Mouse (Mus musculus) kidney, adult 8-10 months (tissue): Measurements from ENCODE around the gene Foxred2.

Source experiments
- DNase-seq, 2 experiments: peaks; one replicate each; pipeline ENCODE4 v3.0.0; 2022

The Foxred2 gene

DNA sequence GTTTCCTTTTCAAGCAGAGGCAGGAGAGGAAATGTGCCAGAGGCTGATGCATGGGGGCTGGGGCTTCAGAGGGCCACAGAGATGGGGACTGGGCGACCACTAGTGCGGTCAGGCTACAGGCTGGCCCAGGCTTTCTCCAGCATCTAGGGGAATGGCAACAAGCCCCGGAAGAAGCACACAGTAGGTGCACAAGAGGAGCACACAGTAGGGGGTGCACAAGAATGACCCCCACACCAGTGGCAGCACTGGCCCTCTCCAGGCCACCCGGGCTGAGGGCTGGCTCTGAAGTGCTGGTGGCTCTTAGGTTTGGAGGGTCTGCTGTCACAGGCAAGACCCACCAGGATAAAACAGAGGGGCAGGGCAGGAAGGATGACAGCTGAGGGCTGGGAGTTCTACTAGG, 41.2 kb downstream of the Foxred2 start:
- no peak for DNase-seq

DNA sequence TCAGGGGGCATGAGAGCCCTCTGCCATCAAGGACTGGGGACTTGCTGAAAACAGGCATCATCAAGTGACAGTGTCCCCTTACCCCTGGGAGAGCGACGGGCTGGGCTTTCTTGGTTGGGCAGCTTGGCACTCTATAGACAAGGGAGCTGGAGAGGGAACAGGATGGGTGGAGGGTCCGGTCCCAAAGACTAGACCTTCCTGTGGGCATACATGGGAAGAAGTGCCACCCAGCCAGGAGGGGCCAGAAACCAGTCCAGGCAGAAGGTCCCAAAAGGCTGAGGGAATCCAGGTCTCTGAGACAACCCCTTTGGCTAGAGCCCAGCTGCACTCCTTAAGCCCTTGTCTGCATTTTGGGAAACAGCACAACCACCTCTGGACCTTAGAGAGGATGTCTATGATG, 42.0 kb downstream of the Foxred2 start:
- DNase-seq: no peak

DNA sequence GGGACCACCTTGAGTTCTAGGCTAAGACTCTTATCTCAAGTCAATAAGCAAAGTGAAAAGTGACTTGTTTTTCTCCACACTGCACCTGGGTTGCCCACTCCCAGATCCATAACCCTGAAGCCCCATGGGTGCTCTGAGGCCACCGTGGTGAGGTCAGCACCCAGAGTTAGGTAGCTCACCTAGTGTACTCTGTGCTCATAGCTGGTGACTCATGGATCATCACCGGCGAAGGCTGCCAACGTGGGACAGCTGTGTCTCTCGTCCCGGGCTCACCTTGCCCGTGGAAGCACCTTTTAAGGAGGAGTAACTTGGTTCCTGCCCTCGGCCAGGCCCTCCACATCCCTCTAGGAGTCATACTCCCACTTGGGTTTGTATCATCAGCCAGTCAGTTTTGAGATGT, 43.5 kb downstream of the Foxred2 start:
- DNase-seq: no peak

DNA sequence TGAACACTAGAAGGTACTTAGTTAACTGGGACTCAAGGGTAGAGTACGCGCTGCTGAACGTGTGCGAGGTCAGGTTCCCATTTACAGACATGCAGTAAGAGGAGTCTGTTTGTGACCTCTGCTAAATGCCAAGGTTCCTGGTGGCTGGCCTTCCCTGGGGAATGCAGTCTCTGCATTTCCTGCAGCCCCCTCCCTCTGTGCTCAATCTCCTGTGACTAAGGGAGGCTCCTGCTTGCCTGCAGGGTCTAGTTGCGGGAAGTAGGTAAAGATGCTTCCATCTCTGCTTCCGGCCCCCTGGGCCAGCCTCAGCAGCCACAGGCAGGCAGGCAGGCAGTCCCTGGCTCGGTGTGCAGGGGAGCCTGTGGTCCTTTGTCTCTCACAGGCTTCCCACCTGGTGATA, 43.9 kb downstream of the Foxred2 start:
- DNase-seq: no peak

DNA sequence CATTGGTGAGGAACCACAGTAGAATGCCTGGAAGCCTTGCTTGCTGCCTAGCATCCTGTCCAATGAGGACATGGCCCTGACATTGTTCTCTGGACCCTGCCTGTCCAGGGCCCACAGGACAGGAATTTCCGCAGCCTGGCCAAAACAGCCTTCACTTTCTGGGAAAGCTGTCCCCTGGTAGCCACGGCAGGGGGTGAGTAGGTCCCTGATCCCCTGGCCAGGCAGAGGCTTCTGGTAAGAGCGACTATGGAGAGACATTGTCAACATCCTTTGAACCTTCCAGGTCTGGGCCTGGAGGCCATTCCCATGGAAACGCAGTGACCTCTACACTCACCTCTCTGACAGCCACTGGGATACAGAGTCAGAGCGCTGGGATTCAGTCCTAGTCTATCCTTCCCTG, 44.5 kb downstream of the Foxred2 start:
- peak; percentile 52 to 61 for DNase-seq

DNA sequence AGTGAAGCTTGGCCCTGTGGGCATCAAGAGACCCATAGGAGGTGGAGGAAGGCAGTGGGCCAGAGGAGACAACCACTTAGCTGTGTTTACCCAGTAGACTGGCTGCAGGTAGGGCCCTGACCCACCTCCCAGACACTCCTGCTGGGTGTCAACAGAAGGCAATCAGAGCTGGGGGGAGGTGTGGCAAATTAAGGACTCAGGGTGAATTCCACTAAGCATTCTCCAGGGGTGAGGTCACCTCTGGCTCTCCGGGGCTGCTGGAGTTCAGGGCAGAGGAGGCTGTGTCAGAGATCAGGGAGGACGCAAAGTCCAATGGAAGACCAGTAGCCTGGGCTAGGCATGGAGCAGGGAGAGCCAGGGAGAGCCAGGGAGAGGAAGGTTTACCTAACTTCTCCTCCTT, 45.5 kb downstream of the Foxred2 start:
- peak; percentile 86 to 92 for DNase-seq

DNA sequence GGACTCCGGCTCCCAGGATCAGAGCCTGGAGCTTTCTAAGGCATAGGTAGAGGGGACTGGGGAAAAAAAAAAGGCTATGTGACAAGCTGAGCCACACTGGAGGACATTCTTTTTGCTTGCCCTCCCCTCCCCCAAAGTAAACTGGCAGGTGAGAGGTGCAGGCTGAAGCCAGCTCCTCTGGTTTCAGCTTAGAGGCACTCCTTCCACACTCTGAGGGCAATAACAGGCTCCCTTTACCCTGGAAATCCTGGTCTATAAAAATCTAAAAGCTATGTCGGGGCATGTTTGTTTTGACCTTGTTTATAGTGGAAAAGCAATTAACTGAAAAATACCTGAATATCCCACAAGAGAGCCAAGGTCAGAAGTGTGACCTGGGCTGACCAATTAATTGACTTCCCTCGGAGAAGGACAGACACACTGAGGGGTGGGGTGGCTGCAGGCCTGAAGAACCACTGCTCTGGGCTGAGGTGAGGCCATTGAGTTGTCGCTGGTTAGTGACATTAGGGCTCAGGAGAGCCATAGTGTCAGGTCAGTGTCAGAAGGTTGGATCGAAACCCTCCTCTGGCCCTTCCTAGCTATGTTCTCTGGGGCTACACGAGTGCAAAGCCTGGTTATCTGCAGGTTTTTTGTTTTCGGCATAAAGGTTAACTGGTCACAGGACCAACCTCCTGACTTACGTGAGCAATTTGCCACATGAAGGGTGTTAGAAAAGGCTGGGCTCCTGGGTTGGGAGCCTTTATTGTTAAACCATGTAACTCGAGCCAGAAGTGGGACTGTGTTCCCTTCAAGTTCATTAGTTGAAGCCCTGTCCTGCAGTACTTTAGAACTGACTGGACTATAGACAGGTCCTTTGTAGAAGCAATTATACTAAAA, 48.6 kb downstream of the Foxred2 start:
- DNase-seq: peak in 1 of 2 experiments; percentile 79

DNA sequence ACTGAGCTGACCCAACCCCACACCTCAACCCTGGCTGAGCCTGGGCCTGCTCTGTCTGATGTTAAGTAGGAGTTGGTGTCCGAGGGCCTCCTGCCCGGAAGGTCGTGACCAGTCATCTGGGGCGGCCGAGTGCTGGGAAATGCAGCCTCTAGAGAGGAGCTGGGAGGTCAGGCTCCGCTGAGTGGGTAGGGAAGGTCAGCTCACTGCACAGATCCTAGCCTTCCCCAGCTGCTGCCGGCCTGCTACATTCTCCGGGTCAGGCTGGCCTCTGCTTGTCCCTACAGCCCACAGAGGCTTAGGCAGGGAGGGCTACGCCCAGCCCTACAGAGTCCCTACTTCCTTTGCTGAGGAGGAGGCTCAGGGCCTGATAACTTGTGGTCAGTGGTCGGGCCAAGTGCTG, 50.0 kb downstream of the Foxred2 start:
- no peak for DNase-seq

DNA sequence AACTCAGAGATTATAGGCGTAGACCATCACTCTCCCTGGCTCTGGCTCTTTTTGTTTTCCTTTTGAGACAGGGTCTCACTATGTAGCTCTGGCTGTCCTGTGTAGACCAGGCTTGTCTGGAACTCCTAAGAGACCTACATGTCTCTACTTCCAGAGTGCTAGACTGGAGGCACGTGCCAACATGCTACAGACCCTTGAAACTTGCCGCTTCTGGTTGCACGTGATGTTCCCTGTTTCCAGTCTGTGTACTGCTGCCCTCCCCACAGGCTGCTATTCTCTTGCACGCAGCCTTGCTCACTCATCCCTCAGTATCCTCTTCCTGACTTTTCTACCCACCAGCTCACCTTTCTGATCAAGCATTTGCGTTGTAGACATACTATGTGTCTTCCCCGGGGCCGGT, 50.4 kb downstream of the Foxred2 start:
- DNase-seq: no peak

DNA sequence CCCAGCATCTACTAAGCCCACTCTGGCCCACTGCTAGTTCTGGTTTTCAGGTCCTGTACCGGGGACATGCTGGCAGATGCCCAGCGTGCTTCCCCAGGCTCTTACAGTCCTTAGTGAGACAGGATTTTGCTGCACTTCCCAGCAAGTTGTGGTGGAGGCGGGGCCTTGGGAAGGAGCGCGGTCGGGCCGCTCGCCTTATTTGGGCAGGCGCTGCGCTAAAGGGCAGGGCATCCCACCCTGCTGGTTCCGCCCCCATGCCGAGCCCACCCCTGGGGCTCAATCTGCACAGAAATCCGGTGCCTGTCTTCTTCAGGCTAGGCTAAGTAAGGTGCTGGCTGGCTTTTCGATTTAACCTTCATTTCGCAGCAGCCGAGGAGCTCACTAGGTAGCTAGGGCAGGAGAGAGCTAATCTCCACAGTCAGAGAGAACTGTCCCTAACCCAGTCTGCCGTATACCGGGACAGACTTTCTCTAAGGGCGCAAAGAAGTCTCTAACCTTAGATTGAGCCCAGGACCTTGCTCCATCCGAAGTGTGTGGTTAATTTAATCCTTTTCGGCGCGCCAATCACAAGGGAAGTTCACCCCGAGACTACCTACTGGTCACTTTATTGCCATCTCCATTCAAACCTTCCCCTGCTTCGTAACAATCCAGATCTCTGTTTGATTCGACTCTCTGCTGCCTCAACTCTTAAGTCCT, 51.1 kb downstream of the Foxred2 start:
- peak; percentile 78 to 79 for DNase-seq

DNA sequence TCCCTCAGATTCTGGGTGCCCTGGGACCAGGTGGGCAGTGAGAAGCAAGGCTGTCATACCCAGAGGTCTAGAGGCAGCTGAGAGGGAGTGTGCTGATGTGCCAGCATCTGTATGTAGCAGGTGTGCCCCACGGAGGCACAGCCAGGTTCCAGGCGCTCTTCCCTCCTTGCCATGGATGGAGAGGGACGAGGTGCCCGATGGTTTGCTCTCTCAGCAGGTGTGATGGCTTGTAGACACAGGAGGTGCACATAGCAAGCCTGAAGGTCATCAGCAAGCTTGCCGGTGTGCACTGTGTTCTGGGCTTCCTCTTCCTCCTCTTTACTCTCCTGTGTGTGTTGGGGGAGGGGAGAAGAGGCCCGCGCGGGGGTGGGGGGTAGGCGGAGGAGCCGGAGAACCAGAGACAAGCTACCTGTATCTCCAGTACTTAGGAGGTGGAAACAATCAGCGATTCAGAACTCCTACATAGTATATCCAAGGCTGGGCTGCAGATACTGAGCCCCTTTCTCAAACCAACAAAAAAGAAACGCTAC, 52.1 kb downstream of the Foxred2 start:
- DNase-seq: no peak

DNA sequence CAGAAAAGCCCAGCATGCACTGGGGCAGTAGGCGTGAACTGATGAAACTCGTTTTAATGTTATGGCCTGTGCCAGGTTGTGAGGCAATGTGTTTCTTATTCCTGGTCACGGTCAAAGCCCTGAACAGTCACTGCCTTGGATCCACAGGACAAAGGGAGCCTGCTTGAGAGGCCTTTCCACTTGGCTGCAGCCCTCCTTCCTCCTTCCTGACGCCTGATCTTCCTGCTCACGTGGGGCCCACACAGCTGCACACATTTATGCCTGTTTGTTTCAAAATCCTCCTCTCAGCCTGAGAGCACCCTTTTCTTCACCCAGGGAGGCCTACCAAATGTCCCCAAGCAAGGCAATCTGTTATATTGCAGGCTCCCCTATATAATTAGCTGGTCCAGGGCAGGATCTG, 53.3 kb downstream of the Foxred2 start:
- peak in 1 of 2 experiments; percentile 63 for DNase-seq

DNA sequence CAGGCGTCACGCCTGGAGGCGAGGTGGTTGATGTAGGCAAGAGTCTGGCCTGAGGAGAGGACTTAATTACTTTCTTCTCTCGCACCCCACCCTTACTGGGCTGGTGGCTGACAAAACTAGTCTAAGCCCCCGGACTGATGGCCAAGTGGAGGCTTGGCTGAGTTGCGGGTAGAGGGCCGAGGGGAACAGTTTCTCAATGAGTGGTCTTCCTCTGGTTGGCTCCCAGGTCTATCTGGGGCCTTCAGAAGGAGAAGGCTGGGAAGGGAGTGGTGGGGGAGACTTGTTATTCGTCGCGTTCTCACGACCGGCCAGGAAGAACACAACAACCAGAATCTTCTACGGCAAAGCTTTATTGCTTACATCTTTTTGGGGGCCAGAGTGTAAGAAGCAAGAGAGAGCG, 61.6 kb downstream of the Foxred2 start:
- DNase-seq: no peak

DNA sequence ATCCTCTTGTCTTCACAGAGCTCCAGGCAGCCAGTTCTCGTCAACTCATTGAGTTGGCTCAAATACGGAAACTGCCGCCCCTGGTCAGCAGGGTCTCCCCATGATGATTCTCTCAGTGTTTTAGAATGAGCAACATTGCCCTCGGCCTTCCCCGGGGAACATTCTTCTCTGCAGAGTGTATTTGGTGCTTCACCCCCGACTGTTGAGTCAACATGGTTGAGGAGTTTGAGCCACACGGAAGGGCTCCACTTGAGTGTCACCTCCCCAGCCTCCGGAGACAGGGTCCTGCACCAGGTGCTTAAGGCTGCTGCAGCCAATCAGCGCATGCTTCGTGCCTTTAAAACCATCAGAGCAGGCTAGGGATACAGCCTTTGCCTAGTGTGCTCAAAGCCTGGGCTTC, 63.2 kb downstream of the Foxred2 start:
- no peak for DNase-seq

DNA sequence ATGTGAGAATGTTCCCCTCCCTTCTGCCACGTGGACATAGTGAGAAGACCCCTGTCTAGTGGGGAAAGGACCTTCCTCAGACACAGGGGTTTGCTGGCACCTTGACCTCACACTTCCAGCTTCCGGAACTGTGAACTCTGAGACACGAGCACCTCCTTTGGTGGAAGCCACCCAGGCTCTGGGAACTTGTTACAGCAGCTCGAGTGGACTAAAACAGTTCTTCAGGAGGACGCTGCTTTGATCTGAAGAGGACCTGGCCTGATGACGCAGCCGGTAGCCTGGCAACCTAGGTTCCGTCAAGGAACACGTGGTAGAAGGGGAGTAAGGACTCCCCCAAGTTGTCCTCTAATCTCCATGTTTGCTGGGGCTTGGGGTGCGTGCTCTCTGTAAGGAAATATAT, 64.1 kb downstream of the Foxred2 start:
- DNase-seq: no peak

DNA sequence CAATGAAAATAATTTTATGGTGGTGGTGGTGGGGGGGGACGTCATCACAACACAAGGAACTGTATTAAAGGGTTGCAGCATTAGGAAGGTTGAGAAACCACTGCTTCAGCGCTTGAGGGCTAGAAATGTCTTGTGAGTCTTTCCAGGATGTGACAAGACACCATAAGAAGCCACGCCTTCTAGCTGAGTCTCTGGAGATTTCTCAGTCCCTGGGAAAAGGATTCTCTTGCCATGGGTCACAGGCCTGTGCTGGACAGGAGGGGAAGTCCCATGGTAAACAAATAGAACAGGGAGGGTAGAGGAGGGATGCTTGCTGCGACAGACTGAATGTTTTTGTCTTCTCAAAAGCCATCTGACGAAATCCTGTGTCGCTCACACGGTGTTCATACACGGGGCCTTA, 64.8 kb downstream of the Foxred2 start:
- peak in 1 of 2 experiments; percentile 55 for DNase-seq
